ENCODE assay signal across 7 mouse cellular contexts in the genomic region with DNA sequence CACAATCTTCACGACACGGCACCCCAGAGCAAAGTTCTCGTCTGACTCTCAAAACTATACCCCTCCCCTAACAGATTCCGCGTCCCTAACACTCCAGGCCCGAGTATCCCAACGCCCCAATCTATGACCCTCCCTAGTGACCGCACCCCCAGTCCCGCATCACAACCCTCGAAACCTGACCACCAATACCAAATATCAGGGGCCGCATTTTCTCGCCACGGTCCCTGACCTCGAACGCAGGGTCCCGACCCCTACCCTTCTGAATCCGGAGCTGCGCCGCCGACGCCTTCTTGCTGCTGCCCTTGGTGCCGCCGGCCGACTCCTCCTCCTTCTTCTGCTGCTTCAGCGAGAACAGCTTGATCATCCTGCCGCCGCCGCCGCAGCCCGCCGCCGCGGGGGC. TPM values are rescaled to one million over a fixed set of nuclear protein-coding genes. Genes with fewer than 3 reads are reported as not detected.
A peak's percentile ranks its signal among the peaks of the same experiment; 100 is the strongest.
DNase-seq lines count a peak whose midpoint lies in the region; ATAC-seq and TF ChIP-seq lines count a peak whose summit lies in the region.

No protein-coding gene starts in this region.

- H3K27me3 ChIP-seq in kidney, embryonic 15.5 days: peaks cover 10% of the 10 kb centered on the region
- H3K27me3 ChIP-seq in G1E (ENCODE audit: insufficient read depth, low read length): no peaks in the 10 kb centered on the region
- peaks cover 18% of the 10 kb centered on the region for H3K27me3 ChIP-seq in embryonic facial prominence, embryonic 13.5 days
- H3K27me3 ChIP-seq in limb, embryonic 11.5 days (ENCODE audit: control insufficient read depth, insufficient read depth, low read length): peaks cover 7% of the 10 kb centered on the region
- H3K27me3 ChIP-seq in small intestine, adult 2 months (ENCODE audit: control insufficient read depth, insufficient read depth, low read length): no peaks in the 10 kb centered on the region

- ATAC-seq in kidney, embryonic 15.5 days (replicated peaks; ENCODE audit: low FRiP score): peak; percentile 5; the same call in 1 of the 2 replicates
- ATAC-seq in G1E (ENCODE audit: extremely low read depth, insufficient number of reproducible peaks, low FRiP score, poor library complexity, severe bottlenecking): no peak
- ATAC-seq in embryonic facial prominence, embryonic 13.5 days (ENCODE audit: insufficient number of reproducible peaks, insufficient read depth, low FRiP score, low TSS enrichment, low read depth): no peak
- ATAC-seq in limb, embryonic 11.5 days (ENCODE audit: insufficient number of reproducible peaks, low FRiP score, low TSS enrichment, low read depth): no peak

- peak overlapping the region; percentile 84 for H3K4me3 ChIP-seq in kidney, embryonic 15.5 days (replicated peaks)
- peak overlapping the region; percentile 85 for H3K4me3 ChIP-seq in G1E (ENCODE audit: low read depth, low read length)
- H3K4me3 ChIP-seq in embryonic facial prominence, embryonic 13.5 days: peak overlapping the region; percentile 77
- H3K4me3 ChIP-seq in limb, embryonic 11.5 days (ENCODE audit: low read depth, low read length): peak overlapping the region; percentile 74
- peak overlapping the region; percentile 86 for H3K4me3 ChIP-seq in small intestine, adult 2 months (ENCODE audit: low read depth, low read length)

- TF ChIP-seq POLR2A in small intestine, adult 2 months (IDR thresholded peaks at IDR 0.05; ENCODE audit: low read depth, low read length): no peak

- peaks cover 53% of the 10 kb centered on the region for H3K4me1 ChIP-seq in kidney, embryonic 15.5 days
- peaks cover 68% of the 10 kb centered on the region for H3K4me1 ChIP-seq in G1E (ENCODE audit: insufficient read depth, low read depth, low read length)
- peaks cover 46% of the 10 kb centered on the region for H3K4me1 ChIP-seq in embryonic facial prominence, embryonic 13.5 days
- H3K4me1 ChIP-seq in limb, embryonic 11.5 days (ENCODE audit: control insufficient read depth, insufficient read depth, low read length): peaks cover 12% of the 10 kb centered on the region
- H3K4me1 ChIP-seq in small intestine, adult 2 months (ENCODE audit: control insufficient read depth, insufficient read depth, insufficient read length, low read length): peaks cover 17% of the 10 kb centered on the region

- DNase-seq in kidney, postnatal 10 days: no peak
- DNase-seq in G1E (ENCODE audit: low spot score): peak; percentile 16
- no peak for DNase-seq in limb, embryonic 11.5 days (ENCODE audit: low spot score)
- no peak for DNase-seq in left cerebral cortex, adult 9 months (ENCODE audit: low spot score in 2 of 2)

- under 1% methylated on average over 29 of the region's 33 CpGs for WGBS in kidney, embryonic 15.5 days
- WGBS in embryonic facial prominence, embryonic 13.5 days: under 1% methylated on average over 32 of the region's 33 CpGs
- WGBS in limb, embryonic 11.5 days: under 1% methylated on average over 31 of the region's 33 CpGs
- under 1% methylated on average over 33 of the region's 33 CpGs for WGBS in small intestine, adult 2 months

- H3K36me3 ChIP-seq in kidney, embryonic 15.5 days: peaks cover 30% of the 10 kb centered on the region
- peaks cover 55% of the 10 kb centered on the region for H3K36me3 ChIP-seq in G1E (replicated peaks)
- H3K36me3 ChIP-seq in embryonic facial prominence, embryonic 13.5 days: peaks cover 30% of the 10 kb centered on the region
- H3K36me3 ChIP-seq in limb, embryonic 11.5 days (ENCODE audit: control insufficient read depth, insufficient read depth, low read length): peaks cover 11% of the 10 kb centered on the region
- H3K36me3 ChIP-seq in small intestine, adult 2 months (ENCODE audit: control insufficient read depth, insufficient read depth, low read length): peaks cover 14% of the 10 kb centered on the region

- H3K9me3 ChIP-seq in kidney, embryonic 15.5 days (replicated peaks): no peaks in the 10 kb centered on the region
- no peaks in the 10 kb centered on the region for H3K9me3 ChIP-seq in G1E (replicated peaks)
- no peaks in the 10 kb centered on the region for H3K9me3 ChIP-seq in embryonic facial prominence, embryonic 13.5 days
- H3K9me3 ChIP-seq in limb, embryonic 11.5 days (ENCODE audit: control insufficient read depth, low read length): no peaks in the 10 kb centered on the region

- peak overlapping the region; percentile 99 for H3K9ac ChIP-seq in kidney, embryonic 15.5 days
- H3K9ac ChIP-seq in embryonic facial prominence, embryonic 13.5 days: peak overlapping the region; percentile 99
- H3K9ac ChIP-seq in limb, embryonic 11.5 days (ENCODE audit: low read length): peak overlapping the region; percentile 80

- no peak for TF ChIP-seq CTCF in G1E (IDR thresholded peaks at IDR 0.05; ENCODE audit: low read depth, low read length)
- no peak for TF ChIP-seq CTCF in small intestine, adult 2 months (IDR thresholded peaks at IDR 0.05; ENCODE audit: extremely low read depth, insufficient read length, insufficient replicate concordance, low read depth, low read length)

- peak overlapping the region; percentile 100 for H3K27ac ChIP-seq in kidney, embryonic 15.5 days
- peak overlapping the region; percentile 100 for H3K27ac ChIP-seq in embryonic facial prominence, embryonic 13.5 days
- H3K27ac ChIP-seq in limb, embryonic 11.5 days (replicated peaks; ENCODE audit: low read depth, low read length): peak overlapping the region; percentile 93
- peak overlapping the region; percentile 60 for H3K27ac ChIP-seq in small intestine, adult 2 months (ENCODE audit: insufficient read depth, low read depth, low read length)

- peak overlapping the region; percentile 72 for H3K4me2 ChIP-seq in kidney, embryonic 15.5 days
- peak overlapping the region; percentile 88 for H3K4me2 ChIP-seq in embryonic facial prominence, embryonic 13.5 days
- peak overlapping the region; percentile 79 for H3K4me2 ChIP-seq in limb, embryonic 11.5 days (ENCODE audit: low read depth, severe bottlenecking)

RNA-seq across cellular contexts. Expression of gene Ube2m, which starts 0.7 kb away (rescaled TPM):
- polyA plus RNA-seq in kidney, embryonic 15.5 days (2015; fragmentation: Nextera tagmentation; extraction: Ambion mirVana): 113 and 114 TPM in 2 replicates
- total RNA-seq in G1E (2014; fragmentation: Nextera tagmentation) (250 and 290 TPM in 2 replicates), G1E (2017) (151 and 162 TPM in 2 replicates)
- 150 and 170 TPM in 2 replicates for polyA plus RNA-seq in G1E (2012)
- 74.0 and 97.2 TPM in 2 replicates for polyA plus RNA-seq in embryonic facial prominence, embryonic 13.5 days (2015; fragmentation: Nextera tagmentation; extraction: Ambion mirVana)
- polyA plus RNA-seq in limb, embryonic 11.5 days (2014; fragmentation: Nextera tagmentation; extraction: Ambion mirVana): 199 TPM in 2 replicates
- polyA plus RNA-seq in small intestine, adult 2 months (2012; rRNA removed): 56.0 and 93.7 TPM in 2 replicates

RNA-seq across cellular contexts. Expression of gene Chmp2a, which starts 2.8 kb away (rescaled TPM):
- 144 and 146 TPM in 2 replicates for polyA plus RNA-seq in kidney, embryonic 15.5 days (2015; fragmentation: Nextera tagmentation; extraction: Ambion mirVana)
- total RNA-seq in G1E (2014; fragmentation: Nextera tagmentation): 148 and 163 TPM in 2 replicates
- 178 and 188 TPM in 2 replicates for total RNA-seq in G1E (2017)
- 141 and 289 TPM in 2 replicates for polyA plus RNA-seq in G1E (2012)
- 129 and 137 TPM in 2 replicates for polyA plus RNA-seq in embryonic facial prominence, embryonic 13.5 days (2015; fragmentation: Nextera tagmentation; extraction: Ambion mirVana)
- 84.2 and 93.8 TPM in 2 replicates for polyA plus RNA-seq in limb, embryonic 11.5 days (2014; fragmentation: Nextera tagmentation; extraction: Ambion mirVana)
- polyA plus RNA-seq in small intestine, adult 2 months (2012; rRNA removed): 58.3 and 102 TPM in 2 replicates

RNA-seq across cellular contexts. Expression of gene Mzf1, which starts 17.2 kb away (rescaled TPM):
- 2.8 and 4.3 TPM in 2 replicates for polyA plus RNA-seq in kidney, embryonic 15.5 days (2015; fragmentation: Nextera tagmentation; extraction: Ambion mirVana)
- total RNA-seq in G1E (2014; fragmentation: Nextera tagmentation) (not detected in 2 replicates), G1E (2017) (0.17 and 0.22 TPM in 2 replicates)
- 0.07 and 0.11 TPM in 2 replicates for polyA plus RNA-seq in G1E (2012)
- 4.1 and 4.4 TPM in 2 replicates for polyA plus RNA-seq in embryonic facial prominence, embryonic 13.5 days (2015; fragmentation: Nextera tagmentation; extraction: Ambion mirVana)
- polyA plus RNA-seq in limb, embryonic 11.5 days (2014; fragmentation: Nextera tagmentation; extraction: Ambion mirVana): 2.3 TPM in 2 replicates
- polyA plus RNA-seq in small intestine, adult 2 months (2012; rRNA removed): 0.66 and 0.95 TPM in 2 replicates

RNA-seq across cellular contexts. Expression of gene Zbtb45, which starts 27.5 kb away (rescaled TPM):
- polyA plus RNA-seq in kidney, embryonic 15.5 days (2015; fragmentation: Nextera tagmentation; extraction: Ambion mirVana): 22.1 and 24.8 TPM in 2 replicates
- 9.6 and 12.6 TPM in 2 replicates for total RNA-seq in G1E (2014; fragmentation: Nextera tagmentation)
- total RNA-seq in G1E (2017): 8.7 and 9.0 TPM in 2 replicates
- 99.1 and 126 TPM in 2 replicates for polyA plus RNA-seq in G1E (2012)
- 27.1 and 27.2 TPM in 2 replicates for polyA plus RNA-seq in embryonic facial prominence, embryonic 13.5 days (2015; fragmentation: Nextera tagmentation; extraction: Ambion mirVana)
- 30.6 and 31.5 TPM in 2 replicates for polyA plus RNA-seq in limb, embryonic 11.5 days (2014; fragmentation: Nextera tagmentation; extraction: Ambion mirVana)
- 22.1 and 46.2 TPM in 2 replicates for polyA plus RNA-seq in small intestine, adult 2 months (2012; rRNA removed)

RNA-seq across cellular contexts. Expression of gene Trim28, which starts 38.5 kb away (rescaled TPM):
- polyA plus RNA-seq in kidney, embryonic 15.5 days (2015; fragmentation: Nextera tagmentation; extraction: Ambion mirVana): 283 and 298 TPM in 2 replicates
- total RNA-seq in G1E (2014; fragmentation: Nextera tagmentation) (324 and 384 TPM in 2 replicates), G1E (2017) (506 and 524 TPM in 2 replicates)
- 193 and 221 TPM in 2 replicates for polyA plus RNA-seq in G1E (2012)
- 327 and 337 TPM in 2 replicates for polyA plus RNA-seq in embryonic facial prominence, embryonic 13.5 days (2015; fragmentation: Nextera tagmentation; extraction: Ambion mirVana)
- 610 and 647 TPM in 2 replicates for polyA plus RNA-seq in limb, embryonic 11.5 days (2014; fragmentation: Nextera tagmentation; extraction: Ambion mirVana)
- 101 and 195 TPM in 2 replicates for polyA plus RNA-seq in small intestine, adult 2 months (2012; rRNA removed)
